Mouse (Mus musculus) heart, adult 2 months (tissue): ENCODE data around the gene Cyp2d11. TPM values are rescaled to one million over a fixed set of nuclear protein-coding genes. Genes with fewer than 3 reads are reported as not detected.

Experiments
- DNase-seq, 2 experiments: peaks; one replicate each; pipeline ENCODE4 v3.0.0; 2021
- H3K27ac ChIP-seq: fragments of 200-600 bp; 2 replicates; pipeline ENCODE4 v1.8.1; 2022
- H3K27me3 ChIP-seq: fragments of 200-500 bp; 2 replicates; pipeline ENCODE4 v1.6.1; 2012; ENCODE audit warnings: mild to moderate bottlenecking, low read length, inconsistent platforms, mixed read lengths; ENCODE audit not compliant: control insufficient read depth, insufficient read depth
- H3K36me3 ChIP-seq: fragments of 200-500 bp; 2 replicates; pipeline ENCODE4 v1.6.1; 2012; ENCODE audit warnings: low read length, inconsistent platforms; ENCODE audit not compliant: control insufficient read depth, insufficient read depth
- H3K4me1 ChIP-seq: fragments of 200-500 bp; 2 replicates; pipeline ENCODE4 v1.6.1; 2011; ENCODE audit warnings: low read length; ENCODE audit not compliant: control insufficient read depth, insufficient read depth
- H3K4me3 ChIP-seq: fragments of 200-600 bp; 2 replicates; pipeline ENCODE4 v1.8.1; 2022
- H3K79me2 ChIP-seq: fragments of 200-500 bp; replicated peaks from 2 replicates; pipeline ENCODE4 v1.6.1; 2012; ENCODE audit warnings: mild to moderate bottlenecking, inconsistent platforms, low read length, moderate library complexity, mixed read lengths; ENCODE audit not compliant: control insufficient read depth, insufficient read depth
- H3K9ac ChIP-seq: fragments of 200-500 bp; 2 replicates; pipeline ENCODE4 v1.6.1; 2012; ENCODE audit warnings: low read depth, mild to moderate bottlenecking, control low read depth, inconsistent platforms, low read length, mixed read lengths
- CTCF ChIP-seq: fragments of 200-600 bp; IDR thresholded peaks from 2 replicates; pipeline ENCODE4 v1.8.1; 2022; ENCODE audit warnings: antibody characterized with exemption, mild to moderate bottlenecking, moderate library complexity
- EP300 ChIP-seq: fragments of 200-500 bp; IDR thresholded peaks from 2 replicates; pipeline ENCODE4 v1.6.1; 2011; ENCODE audit warnings: low read depth, low read length, control low read depth; ENCODE audit not compliant: insufficient read depth
- POLR2A ChIP-seq: fragments of 200-500 bp; IDR thresholded peaks from 2 replicates; pipeline ENCODE4 v1.6.1; 2011; ENCODE audit warnings: mild to moderate bottlenecking, low read depth, low read length, control low read depth; ENCODE audit not compliant: insufficient read depth
- WGBS: fragments of 180-500 bp; shearing (Covaris S2); methylation state at CpG from one replicate; pipeline ENCODE4 v1.1.7; 2018; 5-methylcytosine and 5-hydroxymethylcytosine counted together
- intact Hi-C: fragments of 180-260 bp; cut with DNase I; formaldehyde crosslinking; loops from one replicate; pipeline ENCODE4 v1.15.1; 2025
- polyA plus RNA-seq: library from polyadenylated mRNA; depleted of rRNA; stranded (reverse); fragments of >200 nt; gene quantifications from 2 replicates; pipeline ENCODE4 v1.2.3, GENCODE M21; 2012
- total RNA-seq, 2 experiments: library from RNA; stranded (reverse); gene quantifications; 2 replicates each; pipeline ENCODE4 v1.2.3; 2021

Gene Cyp2d11
- total and polyA plus RNA-seq, 3 experiments: 0.18 TPM; not detected in 2

DNA sequence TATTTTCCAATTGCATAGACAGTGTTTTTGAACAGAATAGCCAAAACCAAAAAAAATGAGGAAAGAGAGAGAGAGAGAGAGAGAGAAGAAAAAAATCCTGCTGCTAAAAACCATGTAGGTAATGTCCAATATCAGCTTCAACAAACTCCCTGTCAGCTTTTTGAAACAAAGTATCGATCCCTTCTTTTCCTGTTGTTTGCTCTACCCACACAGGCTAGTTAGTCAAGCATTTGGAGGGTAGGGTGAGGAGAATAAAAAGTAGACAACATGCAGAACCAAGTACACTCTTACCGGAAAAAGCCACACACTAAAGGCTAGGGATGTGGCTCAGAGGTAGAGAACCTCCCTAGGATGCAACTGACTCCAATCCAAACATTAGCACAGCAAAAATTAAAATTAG is 8.1 kb downstream of the Cyp2d11 start:
- WGBS: 98% methylated on average over 2 of the region's 2 CpGs
- no peaks in the 10 kb centered on the region for H3K27me3 ChIP-seq
- peaks cover 3% of the 10 kb centered on the region; the same call in 1 of the 2 replicates for H3K4me1 ChIP-seq
- no peak overlapping the region for H3K9ac ChIP-seq
- H3K4me3 ChIP-seq: no peak overlapping the region
- no peak for DNase-seq
- TF ChIP-seq EP300: no peak
- TF ChIP-seq CTCF: no peak
- intact Hi-C loops: loop anchor here (5.0 kb wide), 1 partner anchor 408 kb away; no protein-coding TSS in a partner anchor
- H3K27ac ChIP-seq: no peak overlapping the region
- no peaks in the 10 kb centered on the region for H3K79me2 ChIP-seq
- H3K36me3 ChIP-seq: no peaks in the 10 kb centered on the region

DNA sequence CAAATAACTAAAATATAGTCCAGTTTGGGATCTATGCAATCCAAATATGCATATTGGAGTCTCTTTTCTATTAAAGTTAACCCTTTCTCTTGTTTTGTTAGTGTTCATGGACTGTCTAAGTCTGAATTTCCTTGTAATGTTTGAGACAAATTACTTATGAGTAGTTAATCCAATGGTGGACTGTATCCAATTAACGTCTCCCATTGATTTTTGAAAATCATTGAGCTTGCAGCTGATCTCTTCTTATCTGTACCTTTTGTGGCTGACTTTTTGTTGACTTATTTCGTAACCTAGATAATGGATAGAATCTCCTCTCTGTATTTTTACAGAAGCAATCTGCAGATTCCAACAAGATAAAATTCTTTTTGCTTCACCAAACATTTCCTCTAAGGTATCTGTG is 11.4 kb downstream of the Cyp2d11 start:
- Histone ChIP-seq H3K4me3 (no peak overlapping the region), H3K9ac (no peak overlapping the region), H3K36me3 (no peaks in the 10 kb centered on the region), H3K27ac (no peak overlapping the region), H3K4me1 (peaks cover 10% of the 10 kb centered on the region), H3K27me3 (no peaks in the 10 kb centered on the region), H3K79me2 (no peaks in the 10 kb centered on the region)
- 91% methylated on average over 2 of the region's 2 CpGs for WGBS
- intact Hi-C loops: no loop called here
- TF ChIP-seq EP300 (no peak), CTCF (no peak), POLR2A (no peak)
- DNase-seq: no peak

DNA sequence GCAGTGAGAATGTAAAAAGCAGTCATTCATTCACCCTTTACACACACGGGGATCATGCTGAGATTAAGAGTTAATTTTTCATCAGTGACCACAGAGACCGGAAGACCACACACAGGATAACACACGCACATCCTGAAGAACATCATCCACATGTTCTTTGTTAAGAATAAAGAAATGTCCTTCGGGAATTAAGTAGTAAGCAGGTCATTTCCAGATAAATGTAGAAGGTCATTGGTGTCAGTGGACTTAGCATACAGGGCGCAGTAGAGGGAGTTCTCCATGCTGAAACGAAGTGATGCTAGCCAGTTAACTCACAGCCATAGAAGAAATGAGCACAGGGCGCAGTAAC is 13.1 kb downstream of the Cyp2d11 start:
- Histone ChIP-seq H3K27ac (peak overlapping the region; percentile 86), H3K4me3 (peak overlapping the region; percentile 46), H3K4me1 (peaks cover 19% of the 10 kb centered on the region), H3K79me2 (no peaks in the 10 kb centered on the region), H3K27me3 (no peaks in the 10 kb centered on the region), H3K9ac (peak overlapping the region; percentile 26), H3K36me3 (no peaks in the 10 kb centered on the region; the same call in none of the 2 replicates)
- 20% methylated on average over 7 of the region's 7 CpGs for whole genome bisulfite sequencing
- no peak for DNase-seq
- intact Hi-C loops: loop anchor here (1.0 kb wide), 1 partner anchor 37 kb away; no protein-coding TSS in a partner anchor
- TF ChIP-seq EP300 (no peak), CTCF (peak; percentile 26; the same call in 1 of the 2 replicates)

DNA sequence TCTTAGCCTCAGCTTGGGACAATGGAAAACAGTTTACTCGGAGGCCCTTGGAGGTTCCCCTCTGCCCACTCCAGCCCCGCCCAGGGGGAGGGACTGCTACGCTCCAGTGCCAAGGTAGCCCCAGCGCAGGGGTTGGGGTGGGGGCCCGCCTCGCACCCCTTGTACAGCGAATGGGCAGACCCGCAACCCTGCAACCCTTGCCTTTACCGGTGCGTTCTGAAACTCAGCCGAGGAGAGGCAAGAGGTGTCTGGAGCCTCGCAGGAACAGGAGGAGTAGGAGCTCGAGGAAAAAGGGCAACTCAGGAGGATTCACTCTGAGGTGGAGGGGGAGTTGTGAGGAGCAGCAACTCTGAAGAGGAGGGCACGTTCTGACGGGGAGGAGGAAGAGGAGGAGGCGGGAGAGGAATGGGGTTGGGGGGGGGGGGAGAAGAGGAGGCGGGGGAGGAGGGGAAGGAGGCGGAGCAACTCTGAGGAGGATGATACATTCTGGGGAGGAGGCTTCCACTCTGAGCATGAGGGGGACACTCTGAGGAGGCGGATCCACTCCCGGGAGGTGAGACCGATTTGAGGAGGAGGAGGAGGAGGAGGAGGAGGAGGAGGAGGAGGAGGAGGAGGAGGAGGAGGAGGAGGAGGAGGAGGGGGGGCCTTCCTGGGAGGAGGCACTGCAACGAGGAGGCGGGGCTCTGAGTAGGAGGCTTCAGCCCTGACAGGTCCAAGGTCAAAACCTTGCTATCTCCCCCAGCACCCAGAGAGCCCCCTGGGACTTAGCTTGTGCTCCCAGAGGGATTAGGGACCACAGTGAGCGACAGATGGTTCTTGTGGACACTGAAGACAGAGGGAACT is 13.7 kb downstream of the Cyp2d11 start, which contains the start of gene Cyp2d22:
TSS of gene Cyp2d22 (minus strand) at position 390 of the 843 bp plus-strand sequence.
- TF ChIP-seq POLR2A: peak; percentile 85
- TF ChIP-seq EP300: no peak
- Histone ChIP-seq H3K9ac (peak within 1 kb of the TSS; percentile 94), H3K79me2 (no peaks in the 10 kb centered on the region), H3K4me3 (peak within 1 kb of the TSS; percentile 60), H3K27ac (peak within 1 kb of the TSS; percentile 99), H3K4me1 (peaks cover 20% of the 10 kb centered on the region), H3K36me3 (peaks cover 3% of the 10 kb centered on the region), H3K27me3 (no peaks in the 10 kb centered on the region)
- DNase-seq: peak; percentile 80 to 82
- WGBS: 6% methylated on average over 19 of the region's 24 CpGs
- intact Hi-C loops: no loop called here

DNA sequence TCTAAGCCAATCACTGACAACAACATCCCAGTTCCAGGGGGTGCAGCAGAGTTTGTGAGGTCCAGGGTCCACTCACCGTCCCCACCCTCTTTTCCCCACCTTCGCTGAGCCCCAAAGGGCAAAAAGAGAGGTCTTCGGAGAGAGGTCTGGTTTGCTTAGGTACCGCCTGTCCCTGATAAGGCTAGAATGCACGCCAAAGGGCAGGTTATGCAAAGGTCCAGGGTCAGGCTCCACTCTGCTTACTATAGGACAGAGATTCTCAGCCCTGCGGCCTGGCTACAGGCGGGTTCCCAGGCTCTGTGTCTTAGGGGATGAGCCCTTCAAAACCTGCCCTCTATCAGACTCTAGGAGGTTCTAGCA is 14.3 kb downstream of the Cyp2d11 start:
- DNase-seq: no peak
- 34% methylated on average over 7 of the region's 7 CpGs for WGBS
- Histone ChIP-seq H3K36me3 (peaks cover 3% of the 10 kb centered on the region), H3K27ac (peak overlapping the region; percentile 99), H3K4me3 (peak overlapping the region; percentile 60), H3K27me3 (no peaks in the 10 kb centered on the region), H3K9ac (peak overlapping the region; percentile 94), H3K79me2 (no peaks in the 10 kb centered on the region), H3K4me1 (peaks cover 20% of the 10 kb centered on the region)
- intact Hi-C loops: no loop called here
- TF ChIP-seq CTCF (no peak), EP300 (no peak), POLR2A (no peak)

DNA sequence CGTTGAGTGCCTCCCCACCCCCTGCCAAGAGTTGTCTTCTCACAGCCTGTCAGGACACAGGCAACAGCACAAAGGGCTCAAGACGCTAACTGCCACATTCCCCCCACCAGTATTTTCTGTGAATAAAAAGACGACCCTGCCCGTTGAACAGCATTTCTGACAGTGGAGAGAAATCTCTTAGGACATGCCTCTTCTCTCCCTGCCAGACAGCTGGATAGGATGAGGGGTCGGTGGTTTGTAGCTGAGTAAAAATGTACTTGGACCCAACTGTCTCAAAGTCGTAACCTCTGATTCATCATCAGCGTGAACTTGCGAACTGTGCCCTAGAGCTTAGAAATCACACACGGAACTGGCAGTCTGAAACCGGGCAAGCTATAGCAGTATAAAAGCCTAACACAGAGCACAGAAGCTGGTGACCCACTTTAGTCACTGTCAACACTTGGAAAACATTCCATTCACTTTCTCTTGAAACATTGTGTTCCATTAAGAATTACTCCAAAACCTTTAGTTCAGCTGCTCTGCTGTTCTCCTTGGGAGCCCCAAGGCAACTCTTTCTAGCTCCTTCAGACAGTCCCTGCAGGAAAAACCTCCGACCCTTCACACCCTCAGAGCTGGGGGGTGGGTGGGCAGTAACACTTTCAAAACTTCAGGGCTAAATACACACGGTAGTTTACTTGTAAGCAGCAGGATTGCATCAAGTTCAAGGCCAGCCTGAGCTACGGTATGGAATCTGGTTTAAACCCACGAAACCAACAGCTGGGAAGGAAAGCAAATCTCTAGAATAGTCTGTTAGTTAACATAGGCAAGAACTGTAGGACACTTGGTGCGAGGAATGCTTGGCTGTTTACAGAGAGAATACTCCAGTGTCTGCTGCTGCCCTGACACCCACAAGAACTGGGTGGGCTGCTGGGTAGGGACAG is 15.3 kb downstream of the Cyp2d11 start:
- DNase-seq: peak; percentile 33 to 54
- intact Hi-C loops: no loop called here
- Histone ChIP-seq H3K4me1 (peaks cover 20% of the 10 kb centered on the region), H3K4me3 (peak overlapping the region; percentile 60), H3K27ac (peak overlapping the region; percentile 99), H3K79me2 (no peaks in the 10 kb centered on the region), H3K9ac (peak overlapping the region; percentile 34), H3K27me3 (no peaks in the 10 kb centered on the region), H3K36me3 (peaks cover 3% of the 10 kb centered on the region)
- WGBS: 46% methylated on average over 15 of the region's 15 CpGs
- TF ChIP-seq CTCF: no peak
- TF ChIP-seq EP300: no peak
- no peak for TF ChIP-seq POLR2A
